Mouse (Mus musculus) liver, embryonic 11.5 days (tissue): ENCODE results near the gene Galnt10. TPM values are rescaled to one million over a fixed set of nuclear protein-coding genes. Genes with fewer than 3 reads are reported as not detected.
A peak's percentile ranks its signal among the peaks of the same experiment; 100 is the strongest.

ENCODE experiments used
- ATAC-seq: fragments of 200-750 bp; cut with Nextera tagmentation; replicated peaks from 2 replicates; pipeline ENCODE4 v1.8.0; 2017; ENCODE audit warnings: moderate number of reproducible peaks, mild to moderate bottlenecking, moderate TSS enrichment, moderate library complexity; ENCODE audit not compliant: low FRiP score
- DNase-seq: peaks from one replicate; pipeline ENCODE4 v3.0.0-alpha.2; 2017; ENCODE audit warnings: low spot score
- H3K27ac ChIP-seq: fragments of 300-500 bp; sonication (generic); 2 replicates; pipeline ENCODE4 v1.5.1; 2014; ENCODE audit warnings: mild to moderate bottlenecking, low read depth, low read length, control low read depth
- H3K27me3 ChIP-seq: fragments of 300-500 bp; sonication (generic); replicated peaks from 2 replicates; pipeline ENCODE4 v1.6.1; 2014; ENCODE audit warnings: low read length, mixed read lengths; ENCODE audit not compliant: control insufficient read depth, insufficient read depth
- H3K36me3 ChIP-seq: fragments of 300-500 bp; sonication (generic); 2 replicates; pipeline ENCODE4 v1.6.1; 2014; ENCODE audit warnings: mild to moderate bottlenecking, low read length, moderate library complexity, mixed read lengths; ENCODE audit not compliant: control insufficient read depth, insufficient read depth
- H3K4me1 ChIP-seq: fragments of 300-500 bp; sonication (generic); replicated peaks from 2 replicates; pipeline ENCODE4 v1.6.1; 2014; ENCODE audit warnings: low read length, mixed read lengths; ENCODE audit not compliant: control insufficient read depth, insufficient read depth
- H3K4me2 ChIP-seq: fragments of 300-500 bp; sonication (generic); 2 replicates; pipeline ENCODE4 v1.6.1; 2014; ENCODE audit warnings: mild to moderate bottlenecking, control low read depth, moderate library complexity
- H3K4me3 ChIP-seq: fragments of 300-500 bp; sonication (generic); 2 replicates; pipeline ENCODE4 v1.5.1; 2014; ENCODE audit warnings: low read depth, low read length, control low read depth
- H3K9ac ChIP-seq: fragments of 300-500 bp; sonication (generic); 2 replicates; pipeline ENCODE4 v1.6.1; 2014; ENCODE audit warnings: low read depth, low read length, control low read depth
- H3K9me3 ChIP-seq: fragments of 300-500 bp; sonication (generic); 2 replicates; pipeline ENCODE4 v1.6.1; 2016; ENCODE audit warnings: low read length, inconsistent platforms, mixed read lengths; ENCODE audit not compliant: control insufficient read depth
- WGBS: fragments of 180-500 bp; shearing (Covaris S2); extraction: QIAGEN DNeasy Blood & Tissue Kit; methylation state at CpG from one replicate; pipeline ENCODE4 v1.1.7; 2014; 5-methylcytosine and 5-hydroxymethylcytosine counted together
- polyA plus RNA-seq: library from polyadenylated mRNA; unstranded; fragments of >200 nt; fragmentation: Nextera tagmentation; extraction: Ambion mirVana; gene quantifications from 2 replicates; pipeline ENCODE4 v1.2.1, GENCODE M21; 2014

Galnt10 gene
- polyA plus RNA-seq, 1 experiment from 2014 or later, result 17.5 TPM

GRCm38 (mm10) chr11:57614502-57614901 is 30.7 kb upstream of the Galnt10 start:
- DNase-seq (no peak), ATAC-seq (no peak)
- H3K4me2 ChIP-seq, result no peak overlapping the region
- H3K4me3 ChIP-seq, result no peak overlapping the region
- H3K4me1 ChIP-seq, result no peaks in the 10 kb centered on the region
- H3K36me3 ChIP-seq, result no peaks in the 10 kb centered on the region
- 78% methylated on average over 9 of the region's 9 CpGs for WGBS
- H3K27ac ChIP-seq, result no peak overlapping the region
- H3K9ac ChIP-seq, result no peak overlapping the region
- H3K9me3 ChIP-seq, result no peaks in the 10 kb centered on the region
- H3K27me3 ChIP-seq, result no peaks in the 10 kb centered on the region

GRCm38 (mm10) chr11:57615286-57615685 is 30.0 kb upstream of the Galnt10 start:
- no peaks in the 10 kb centered on the region for H3K27me3 ChIP-seq
- H3K4me1 ChIP-seq, result no peaks in the 10 kb centered on the region
- no peak overlapping the region for H3K4me3 ChIP-seq
- H3K9ac ChIP-seq, result no peak overlapping the region
- DNase-seq (no peak), ATAC-seq (no peak)
- H3K4me2 ChIP-seq, result no peak overlapping the region
- H3K9me3 ChIP-seq, result no peaks in the 10 kb centered on the region
- 59% methylated on average over 9 of the region's 9 CpGs for WGBS
- no peak overlapping the region for H3K27ac ChIP-seq
- no peaks in the 10 kb centered on the region for H3K36me3 ChIP-seq

- DNase-seq (no peak), ATAC-seq (no peak)
- Histone ChIP-seq H3K36me3 (no peaks in the 10 kb centered on the region), H3K27ac (no peak overlapping the region), H3K9ac (no peak overlapping the region), H3K27me3 (no peaks in the 10 kb centered on the region), H3K9me3 (no peaks in the 10 kb centered on the region), H3K4me2 (no peak overlapping the region), H3K4me1 (no peaks in the 10 kb centered on the region), H3K4me3 (no peak overlapping the region)
- WGBS, result 44% methylated on average over 13 of the region's 13 CpGs
These were observed 29.4 kb upstream of the Galnt10 start for GRCm38 (mm10) chr11:57615871-57616270.

GRCm38 (mm10) chr11:57617526-57618264 is 27.5 kb upstream of the Galnt10 start:
- Histone ChIP-seq H3K4me2 (no peak overlapping the region), H3K9me3 (no peaks in the 10 kb centered on the region), H3K27me3 (no peaks in the 10 kb centered on the region), H3K27ac (no peak overlapping the region), H3K4me1 (no peaks in the 10 kb centered on the region), H3K36me3 (no peaks in the 10 kb centered on the region), H3K9ac (no peak overlapping the region), H3K4me3 (no peak overlapping the region)
- no peak for ATAC-seq
- 31% methylated on average over 15 of the region's 15 CpGs for WGBS
- peak; percentile 37 for DNase-seq

- no peak overlapping the region for H3K4me3 ChIP-seq
- no peak for ATAC-seq
- no peaks in the 10 kb centered on the region for H3K36me3 ChIP-seq
- H3K27ac ChIP-seq, result no peak overlapping the region
- no peak overlapping the region for H3K4me2 ChIP-seq
- peaks cover 9% of the 10 kb centered on the region for H3K4me1 ChIP-seq
- no peak for DNase-seq
- H3K9me3 ChIP-seq, result no peaks in the 10 kb centered on the region
- H3K9ac ChIP-seq, result no peak overlapping the region
- WGBS, result 77% methylated on average over 3 of the region's 3 CpGs
- H3K27me3 ChIP-seq, result 0 out of 2 replicates have a peak, but pooled peaks cover 2% of the 10 kb centered on the region
These were observed 23.8 kb upstream of the Galnt10 start for GRCm38 (mm10) chr11:57621472-57621871.

- no peaks in the 10 kb centered on the region for H3K36me3 ChIP-seq
- H3K4me2 ChIP-seq, result no peak overlapping the region
- H3K4me3 ChIP-seq, result no peak overlapping the region
- H3K27me3 ChIP-seq, result 0 out of 2 replicates have a peak, but pooled peaks cover 2% of the 10 kb centered on the region
- peaks cover 9% of the 10 kb centered on the region for H3K4me1 ChIP-seq
- H3K9me3 ChIP-seq, result no peaks in the 10 kb centered on the region
- no peak overlapping the region for H3K9ac ChIP-seq
- DNase-seq, result no peak
- H3K27ac ChIP-seq, result no peak overlapping the region
- no peak for ATAC-seq
These were observed 23.4 kb upstream of the Galnt10 start for GRCm38 (mm10) chr11:57621876-57622275.

- H3K27ac ChIP-seq, result no peak overlapping the region
- peak overlapping the region; percentile 12; the same call in 1 of the 2 replicates for H3K4me2 ChIP-seq
- H3K27me3 ChIP-seq, result 0 out of 2 replicates have a peak, but pooled peaks cover 2% of the 10 kb centered on the region
- no peaks in the 10 kb centered on the region for H3K36me3 ChIP-seq
- no peak overlapping the region for H3K9ac ChIP-seq
- no peak for DNase-seq
- ATAC-seq, result peak; percentile 93
- peaks cover 9% of the 10 kb centered on the region for H3K4me1 ChIP-seq
- no peak overlapping the region for H3K4me3 ChIP-seq
- no peaks in the 10 kb centered on the region for H3K9me3 ChIP-seq
- 52% methylated on average over 5 of the region's 5 CpGs for WGBS
These were observed 20.8 kb upstream of the Galnt10 start for GRCm38 (mm10) chr11:57624490-57624893.

- H3K36me3 ChIP-seq, result no peaks in the 10 kb centered on the region
- no peak overlapping the region for H3K9ac ChIP-seq
- no peaks in the 10 kb centered on the region for H3K9me3 ChIP-seq
- H3K27ac ChIP-seq, result no peak overlapping the region
- peaks cover 9% of the 10 kb centered on the region for H3K4me1 ChIP-seq
- H3K27me3 ChIP-seq, result 0 out of 2 replicates have a peak, but pooled peaks cover 2% of the 10 kb centered on the region
- ATAC-seq, result no peak
- no peak overlapping the region for H3K4me3 ChIP-seq
- no peak overlapping the region for H3K4me2 ChIP-seq
- DNase-seq, result no peak
These were observed 19.8 kb upstream of the Galnt10 start for GRCm38 (mm10) chr11:57625465-57625864.

GRCm38 (mm10) chr11:57627086-57627735 is 18.0 kb upstream of the Galnt10 start:
- 56% methylated on average over 9 of the region's 9 CpGs for WGBS
- Histone ChIP-seq H3K27me3 (0 out of 2 replicates have a peak, but pooled peaks cover 2% of the 10 kb centered on the region), H3K27ac (no peak overlapping the region), H3K9ac (no peak overlapping the region), H3K9me3 (no peaks in the 10 kb centered on the region), H3K4me3 (no peak overlapping the region), H3K4me2 (no peak overlapping the region), H3K4me1 (peaks cover 9% of the 10 kb centered on the region), H3K36me3 (no peaks in the 10 kb centered on the region)
- ATAC-seq (no peak), DNase-seq (no peak)
